Mouse (Mus musculus) urinary bladder, adult 18-20 months (tissue): ENCODE results near the gene Sppl3.
"Not testable (repeated sequence)": the region's sequence is repeated elsewhere in the genome, so short reads cannot be mapped to it uniquely, and the experiment has no call there.

Experiments used
- DNase-seq, 2 experiments: peaks; one replicate each; pipeline ENCODE4 v3.0.0; 2022; ENCODE audit warnings: low spot score in 2 of 2, mixed read lengths in 2 of 2

The Sppl3 gene

DNA sequence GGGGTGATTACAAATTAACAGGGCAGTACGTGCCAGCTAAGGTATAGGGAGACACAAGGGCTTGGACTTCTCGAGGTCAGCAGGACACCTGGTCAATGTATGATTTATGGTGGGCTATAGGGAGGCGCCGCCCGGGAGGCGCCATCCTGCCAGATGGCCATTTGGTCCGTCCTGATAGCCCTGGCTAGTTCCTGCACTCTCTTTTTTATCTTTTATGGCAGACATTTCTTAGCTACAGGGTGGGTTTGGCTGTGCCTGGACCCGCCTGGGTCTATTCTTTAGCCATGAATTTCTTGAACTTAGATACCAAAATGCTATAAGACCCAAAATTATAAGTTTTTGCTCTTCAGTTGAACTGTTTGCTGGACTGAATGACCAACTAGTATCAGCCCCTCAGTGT lies 62.4 kb downstream of the Sppl3 start:
- DNase-seq: not testable (repeated sequence)

DNA sequence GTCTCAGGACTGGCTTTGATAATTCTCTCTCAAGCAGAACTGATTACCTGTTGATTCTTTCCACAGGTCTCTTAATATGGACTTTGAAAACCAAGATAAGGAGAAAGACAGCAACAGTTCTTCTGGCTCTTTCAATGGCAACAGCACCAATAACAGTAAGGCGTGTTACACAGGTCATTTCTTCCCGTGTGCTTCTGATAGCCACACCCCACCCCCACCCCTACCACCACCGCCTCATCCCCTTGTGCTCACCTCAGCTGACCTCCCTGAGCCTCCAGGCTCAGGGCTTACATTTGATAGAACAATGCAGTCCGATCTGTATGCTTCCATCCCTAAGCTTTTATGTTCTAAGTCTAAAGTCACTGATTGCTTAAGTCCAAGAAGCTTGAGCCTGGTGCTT lies 63.8 kb downstream of the Sppl3 start:
- DNase-seq: no peak

DNA sequence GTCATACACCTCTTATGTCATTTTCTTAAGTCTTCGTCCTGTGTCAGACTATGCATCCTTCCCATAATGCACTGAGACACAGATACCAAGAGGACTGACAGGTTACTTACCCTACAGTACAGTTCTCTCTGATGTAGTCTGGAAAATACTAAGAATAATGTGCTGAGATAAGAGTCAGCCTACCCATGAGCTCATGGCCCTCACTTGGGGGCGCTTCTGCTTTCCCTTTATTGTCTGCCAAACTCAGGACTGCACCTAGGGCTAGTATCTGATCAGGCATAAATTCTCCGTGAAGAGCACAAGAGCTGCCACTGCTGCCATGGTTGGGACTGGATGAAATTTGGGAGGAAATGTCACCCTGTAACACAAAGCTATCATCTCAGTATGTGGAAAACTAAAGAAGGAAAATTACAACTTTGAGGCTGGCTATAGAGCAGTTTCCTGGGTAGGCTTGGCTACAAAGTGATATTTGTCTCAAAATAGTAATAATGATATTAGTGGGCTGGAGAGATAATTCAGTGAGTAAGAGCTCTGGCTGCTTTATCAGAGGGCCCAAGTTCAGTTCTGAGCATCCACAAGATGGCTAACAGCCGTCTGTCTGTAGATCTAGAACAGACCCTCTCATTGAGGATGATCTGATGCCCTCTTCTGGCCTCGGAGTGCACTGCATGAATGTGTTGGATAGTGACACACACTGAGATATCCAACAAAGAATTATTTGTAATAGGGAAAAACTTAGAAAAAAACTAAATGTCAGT lies 65.4 kb downstream of the Sppl3 start:
- peak in 1 of 2 experiments; percentile 47 for DNase-seq

DNA sequence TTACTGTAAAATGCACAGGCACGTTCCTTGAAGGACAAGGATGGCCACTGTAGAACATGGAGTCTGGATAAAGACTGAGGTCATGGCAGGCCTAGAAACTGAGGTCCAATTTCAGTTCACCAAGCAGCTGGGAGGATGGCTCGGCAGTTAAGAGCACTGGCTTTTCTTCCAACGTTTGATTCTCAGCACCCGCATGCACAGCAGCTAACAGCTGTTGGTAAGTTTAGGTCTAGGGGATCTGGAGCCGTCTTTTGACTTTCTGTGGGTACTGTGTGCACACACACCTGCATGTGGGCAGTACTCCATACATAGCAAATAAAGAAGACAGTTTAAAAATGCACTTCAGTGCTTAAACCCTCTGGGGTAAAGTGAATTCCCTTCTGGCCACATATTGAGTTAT lies 70.7 kb downstream of the Sppl3 start:
- no peak for DNase-seq

DNA sequence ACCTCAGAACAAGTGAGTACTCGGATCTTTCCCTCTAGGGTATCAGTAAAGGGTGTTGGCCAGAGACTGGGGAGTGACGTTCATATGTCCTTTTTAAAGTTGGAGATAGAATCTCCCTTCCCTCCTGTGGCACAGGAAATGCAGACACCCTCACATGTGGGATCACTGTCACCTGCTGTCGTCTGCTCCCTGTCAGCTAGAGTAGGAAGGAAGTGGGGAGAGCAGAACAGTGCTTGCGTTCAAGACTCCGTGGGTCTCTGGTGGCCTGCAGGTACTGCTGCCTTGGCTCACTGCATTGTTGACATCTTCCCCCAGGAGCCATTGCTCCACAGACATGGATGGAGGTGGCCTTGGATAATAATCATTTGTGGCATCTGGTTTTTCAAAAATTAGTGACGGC lies 72.6 kb downstream of the Sppl3 start:
- no peak for DNase-seq

DNA sequence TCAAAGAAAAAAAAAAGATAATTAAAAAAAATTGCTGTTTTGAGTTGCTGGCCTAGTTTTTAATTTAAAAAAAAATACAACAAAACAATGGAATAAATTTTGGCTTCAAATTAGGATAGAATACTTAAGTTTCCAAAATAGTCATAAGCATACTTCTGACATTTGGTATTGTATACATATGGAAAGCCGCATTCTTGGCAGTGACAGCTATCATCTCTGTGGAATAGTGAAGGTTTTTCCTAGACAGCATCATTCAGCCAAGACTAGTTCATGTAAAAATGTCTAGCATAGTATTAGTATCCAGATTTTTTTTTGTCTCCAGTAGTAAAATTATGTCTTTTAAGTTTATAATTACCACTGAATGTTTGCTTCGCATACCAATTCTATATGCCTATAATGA lies 74.7 kb downstream of the Sppl3 start:
- no peak for DNase-seq

DNA sequence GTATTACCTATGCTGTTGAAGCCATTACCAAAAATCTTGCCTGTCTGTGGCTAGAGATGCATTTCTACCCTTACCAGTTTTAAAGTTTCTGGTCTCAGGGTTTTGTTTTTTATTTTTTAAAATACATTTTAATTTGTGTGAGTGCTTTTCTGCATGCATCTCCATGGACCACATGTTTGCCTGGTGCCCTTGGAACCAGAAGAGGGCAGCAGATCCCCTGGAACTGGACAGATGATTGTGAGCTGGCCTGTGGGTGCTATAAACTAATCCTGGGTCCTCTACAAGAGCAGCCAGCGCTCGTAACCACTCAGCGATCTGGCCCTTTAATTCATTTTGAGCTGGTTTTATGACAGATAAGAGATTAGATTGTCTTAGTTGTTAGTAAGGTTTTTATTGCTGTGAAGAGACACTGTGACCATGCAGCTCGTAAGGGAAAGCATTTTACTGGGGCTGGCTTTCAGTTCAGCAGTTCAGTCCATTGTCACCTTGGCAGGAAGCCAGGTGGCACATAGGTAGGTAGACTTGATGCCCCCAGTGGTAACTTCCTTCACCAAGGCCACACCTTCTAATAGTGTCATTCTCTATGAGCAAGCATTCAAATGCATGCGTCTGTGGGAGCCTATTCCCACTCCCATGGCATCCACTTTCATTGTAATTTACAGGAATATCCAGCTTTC lies 78.8 kb downstream of the Sppl3 start:
- no peak for DNase-seq

DNA sequence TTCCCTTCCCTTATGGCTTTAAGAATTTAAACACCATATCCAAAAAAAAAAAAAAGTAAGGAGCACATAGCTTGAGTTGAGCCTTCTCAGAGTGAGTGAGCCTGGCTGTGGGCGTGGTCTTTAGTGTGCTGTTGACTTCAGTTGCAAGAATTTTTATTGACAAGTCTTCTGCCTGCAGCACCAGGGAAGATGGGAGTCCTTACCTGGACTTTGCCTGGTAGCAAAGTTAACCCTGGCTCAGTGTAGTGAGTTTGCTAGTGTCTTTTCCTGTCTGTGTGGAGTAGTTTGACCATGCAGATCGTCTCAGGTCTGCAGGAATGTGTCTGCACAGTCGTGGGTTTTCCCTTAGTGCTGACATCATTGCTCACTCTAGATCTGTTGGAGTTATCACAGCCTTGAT lies 80.1 kb downstream of the Sppl3 start:
- no peak for DNase-seq

DNA sequence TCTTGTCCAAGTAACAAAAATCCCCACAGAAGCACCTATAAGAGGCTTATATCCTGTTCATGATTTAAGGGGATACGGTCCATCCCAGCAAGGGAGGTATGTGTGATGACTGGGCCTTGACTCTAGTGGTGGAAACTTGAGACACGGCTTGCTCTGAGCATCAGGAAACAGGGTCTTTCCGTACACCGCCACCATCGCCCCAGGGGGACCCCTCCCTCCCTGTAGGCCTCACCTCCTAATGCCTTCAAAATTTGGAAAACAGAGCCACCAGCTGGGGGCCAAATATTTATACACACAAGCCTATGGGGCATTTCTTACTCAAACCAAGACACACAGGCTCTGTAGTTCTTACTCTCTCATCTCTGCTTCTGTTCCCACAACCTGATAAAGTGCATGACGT lies 80.8 kb downstream of the Sppl3 start:
- no peak for DNase-seq

DNA sequence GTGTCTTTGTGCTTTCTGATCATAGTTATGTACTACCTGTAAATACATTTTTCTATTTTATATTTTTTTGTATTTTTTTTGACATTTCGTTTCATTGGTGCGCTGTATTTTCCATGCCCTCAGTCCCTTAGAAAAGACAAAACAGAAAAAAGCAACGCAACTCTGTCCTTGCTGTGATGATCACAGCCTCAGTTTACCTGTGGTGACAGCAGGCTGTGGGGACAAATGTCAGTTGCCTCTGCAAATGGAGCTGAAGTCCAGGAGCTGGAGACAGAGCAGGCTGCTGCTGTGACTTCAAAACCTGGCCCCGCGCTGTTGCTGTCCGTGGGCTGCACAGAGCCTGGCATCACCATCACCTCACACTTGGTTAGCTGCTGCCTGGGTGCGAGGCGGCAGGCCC lies 87.3 kb downstream of the Sppl3 start, which contains the start of gene Gm10401:
Gm10401 (minus strand) TSS at position 101 of the 400 bp plus-strand sequence.
- no peak for DNase-seq

DNA sequence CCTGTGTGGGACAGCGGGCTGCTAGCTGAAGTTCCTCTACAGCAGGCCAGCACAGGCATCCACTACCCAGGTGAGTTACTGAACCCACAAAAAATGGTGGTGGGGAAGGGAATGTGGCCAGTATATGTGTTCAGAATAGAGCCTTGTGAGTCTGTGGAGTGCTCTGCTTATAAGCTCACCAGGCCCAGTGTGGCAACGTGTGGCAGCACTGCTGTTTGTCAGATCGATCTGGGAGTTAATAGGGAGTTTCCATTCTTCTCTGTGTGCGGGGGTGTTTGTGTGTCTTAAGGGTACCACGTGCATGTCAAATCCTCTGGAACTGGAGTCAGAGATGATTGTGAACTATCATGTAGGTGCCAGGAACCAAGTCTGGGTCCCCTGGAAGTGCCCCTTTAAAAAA lies 88.6 kb downstream of the Sppl3 start:
- no peak for DNase-seq

DNA sequence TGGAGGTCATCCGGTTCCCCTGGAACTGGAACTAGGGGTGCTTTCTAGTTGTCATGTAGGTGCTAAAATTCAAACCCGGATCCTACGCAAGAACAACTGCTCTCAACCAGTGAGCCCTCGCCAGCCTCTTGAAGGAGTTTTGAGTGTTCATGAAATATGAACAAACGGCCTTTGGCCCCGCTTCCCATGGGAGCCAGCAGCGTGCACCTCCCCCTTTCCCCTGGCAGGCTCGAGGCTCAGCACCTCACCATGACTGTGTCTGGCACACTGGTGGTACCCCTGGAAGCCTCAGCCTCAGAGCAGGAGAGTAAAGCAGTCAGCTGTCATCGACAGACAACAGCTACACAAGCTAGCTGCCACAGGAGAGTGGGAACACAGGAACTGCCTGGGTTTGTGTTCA lies 89.1 kb downstream of the Sppl3 start:
- DNase-seq: no peak

DNA sequence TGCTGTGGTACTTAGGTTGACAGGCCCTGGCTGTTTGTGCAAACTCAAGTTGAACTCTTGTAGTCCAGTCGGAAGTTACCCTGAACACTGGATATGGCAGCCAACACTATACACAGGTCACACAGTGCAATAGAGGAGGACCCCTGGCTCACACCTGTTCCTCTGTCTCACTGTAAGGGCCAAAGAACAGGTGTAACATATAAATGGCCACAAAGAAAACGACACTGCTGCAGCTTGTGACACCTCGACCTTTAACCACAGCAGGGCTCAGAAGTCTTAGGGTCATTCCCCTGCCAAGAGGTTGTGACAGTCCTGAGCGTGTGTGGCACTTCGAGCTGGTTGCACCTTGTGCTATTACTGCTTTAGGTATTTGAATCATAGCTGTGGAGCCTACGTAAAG lies 89.5 kb downstream of the Sppl3 start:
- no peak for DNase-seq

DNA sequence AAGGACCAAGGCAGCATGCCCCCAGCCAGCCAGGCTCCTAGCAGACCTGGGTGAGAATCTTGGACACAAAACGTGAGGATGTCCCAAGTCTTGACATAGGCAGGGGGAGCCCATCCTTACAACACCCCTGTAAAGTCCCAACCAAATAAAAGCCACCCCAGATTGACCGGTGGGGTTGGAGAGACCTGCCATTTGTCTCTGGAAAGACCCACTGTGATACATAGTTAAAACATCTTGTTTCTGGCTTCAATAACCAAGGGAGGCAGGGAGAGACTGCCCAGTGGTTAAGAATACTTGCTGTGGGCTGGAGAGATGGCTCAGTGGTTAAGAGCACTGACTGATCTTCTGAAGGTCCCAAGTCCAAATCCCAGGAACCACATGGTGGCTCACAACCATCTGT lies 91.3 kb downstream of the Sppl3 start:
- DNase-seq: no peak

DNA sequence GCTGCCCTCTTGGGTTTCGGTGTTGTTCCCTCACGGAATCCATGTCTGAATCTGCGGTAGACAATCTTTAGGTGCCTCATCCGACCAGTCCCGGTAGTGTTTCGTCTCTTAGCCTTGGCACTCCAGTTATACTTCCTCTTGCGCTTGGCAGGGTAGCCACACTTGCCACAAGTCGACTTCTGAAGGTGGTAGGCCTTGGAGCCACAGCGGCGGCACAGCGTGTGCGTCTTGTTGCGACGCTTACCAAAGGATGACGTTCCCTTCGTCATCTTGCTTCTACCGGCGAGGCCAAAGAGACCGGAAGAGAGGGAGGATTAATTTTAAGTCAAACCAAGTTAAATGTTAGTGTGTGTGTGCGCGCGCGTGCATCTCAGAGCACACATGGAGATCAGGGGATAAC lies 92.3 kb downstream of the Sppl3 start:
- not testable (repeated sequence) for DNase-seq

DNA sequence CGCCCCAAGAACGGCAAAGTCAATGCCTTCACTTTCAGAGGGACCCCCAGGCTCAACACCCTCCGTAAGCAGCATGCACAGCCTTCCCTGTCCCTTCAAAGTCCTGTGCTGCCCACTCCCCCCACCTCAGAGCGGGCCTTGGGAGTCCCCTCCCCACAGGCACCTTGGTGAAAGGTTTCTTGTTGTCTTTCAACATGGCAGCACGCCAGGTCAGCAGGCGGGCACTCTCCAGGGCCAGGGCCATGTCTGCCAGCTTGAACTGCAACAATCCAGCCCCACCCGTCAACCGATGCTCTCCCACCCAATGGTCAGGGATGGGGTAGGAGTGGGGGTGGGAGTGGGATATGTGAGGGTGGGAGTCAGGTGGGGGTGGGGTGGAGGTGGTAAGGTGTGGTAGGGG lies 100.2 kb downstream of the Sppl3 start:
- no peak for DNase-seq

DNA sequence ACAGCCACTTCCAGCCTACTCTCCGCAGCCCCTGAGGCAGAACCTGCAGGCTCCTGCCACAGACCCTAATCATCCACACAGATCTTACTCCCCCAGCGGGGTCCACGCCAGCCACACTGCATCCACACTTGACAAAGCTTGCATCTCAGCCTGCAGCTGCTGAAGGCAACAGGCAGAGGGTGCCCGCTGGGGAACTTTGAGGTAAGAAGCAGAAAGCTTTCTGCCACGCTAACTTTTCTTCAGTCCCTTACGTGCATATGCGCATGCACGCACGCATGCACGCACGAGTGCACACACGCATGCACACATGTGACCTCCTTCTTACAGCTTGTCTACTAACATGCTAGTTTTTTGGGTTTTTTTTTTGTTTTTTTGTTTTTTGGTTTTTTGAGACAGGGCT lies 102.3 kb downstream of the Sppl3 start:
- no peak for DNase-seq

DNA sequence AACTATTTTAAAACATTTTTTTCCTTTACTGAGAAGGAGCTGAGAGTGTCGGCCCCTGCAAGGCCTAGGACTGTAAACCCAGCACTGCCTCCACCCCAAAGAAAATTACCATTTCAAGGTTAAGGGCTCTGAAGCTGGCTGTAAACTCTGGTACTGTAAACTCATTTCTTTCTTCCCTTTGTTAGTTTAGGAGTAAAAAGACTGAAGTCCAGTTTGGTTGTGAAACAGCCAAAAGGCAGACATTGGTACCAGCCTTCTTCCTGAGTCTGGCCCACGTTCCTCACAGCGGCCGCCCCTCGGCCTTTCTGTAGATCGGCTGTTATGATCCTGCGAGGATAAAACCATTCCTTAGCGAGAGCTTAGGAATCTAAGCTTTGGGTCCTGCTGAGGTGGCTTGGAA lies 103.6 kb downstream of the Sppl3 start:
- DNase-seq: no peak

DNA sequence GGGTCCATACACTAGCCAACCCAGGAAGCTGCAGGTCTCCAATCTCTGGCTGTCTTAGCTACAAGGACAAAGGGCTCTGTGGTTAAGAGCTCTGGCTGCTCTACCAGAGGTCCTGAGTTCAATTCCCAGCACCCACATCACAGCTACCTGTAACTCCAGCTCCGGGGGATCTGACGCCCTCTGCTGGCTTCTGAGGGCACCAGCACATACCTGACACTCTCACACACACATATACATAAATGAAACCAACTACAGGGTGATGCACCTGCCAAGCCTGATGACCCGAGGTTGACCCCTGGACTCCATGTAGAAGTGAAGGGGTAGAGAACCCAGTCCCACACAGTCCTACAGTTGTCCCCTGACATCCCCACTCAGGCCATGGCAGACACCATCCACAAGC lies 105.5 kb downstream of the Sppl3 start:
- DNase-seq: no peak

DNA sequence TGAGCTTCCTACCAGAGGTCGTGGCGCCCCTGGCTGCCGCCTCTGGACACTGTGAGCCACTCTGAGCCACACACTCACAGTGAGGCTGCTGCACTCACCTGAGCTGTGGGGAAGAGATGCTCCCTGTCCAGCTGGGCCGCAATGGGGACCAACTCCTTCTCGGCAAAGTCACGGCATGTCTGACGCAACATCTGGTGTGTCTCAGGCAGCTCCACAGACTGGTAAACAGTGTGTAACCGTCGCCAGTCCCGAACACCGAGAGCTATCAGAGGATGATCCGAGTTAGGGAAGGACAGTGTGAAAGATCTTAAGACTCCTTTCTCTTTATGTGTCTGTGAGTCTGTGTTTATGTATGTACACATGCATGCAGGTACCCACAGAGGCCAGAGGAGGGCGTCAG lies 106.5 kb downstream of the Sppl3 start:
- DNase-seq: no peak

DNA sequence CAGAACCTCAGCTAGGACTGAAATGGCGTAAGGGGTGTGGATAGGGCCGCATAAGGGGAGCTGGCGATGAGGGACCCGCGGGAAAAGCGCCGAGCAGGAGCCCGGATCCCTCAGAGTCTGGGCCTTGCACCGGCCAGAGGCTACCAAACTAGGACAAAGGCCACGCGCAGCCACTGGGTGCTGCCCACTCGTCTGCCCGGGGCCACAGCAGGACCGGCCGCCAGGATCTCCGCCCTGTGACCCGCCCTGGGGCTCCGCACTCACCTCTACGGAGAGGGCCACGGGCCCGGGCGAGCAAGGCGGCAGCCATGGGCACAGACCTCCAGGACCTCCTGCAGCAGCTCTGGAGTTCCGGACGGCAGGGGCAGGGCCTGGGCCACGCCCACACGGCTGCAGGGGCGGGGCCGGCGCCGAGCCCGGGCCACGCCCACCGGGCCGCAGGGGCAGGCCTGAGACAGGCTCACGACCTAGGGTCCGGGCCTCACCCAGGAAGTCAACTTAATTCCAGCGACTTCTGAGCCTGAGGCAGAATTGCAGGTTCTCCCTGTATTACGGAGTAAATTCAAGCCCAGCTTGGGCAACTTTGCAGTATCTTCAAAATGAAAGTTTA lies 108.1 kb downstream of the Sppl3 start, which contains the start of gene Acads:
Acads (minus strand) TSS at position 386 of the 610 bp plus-strand sequence.
- peak; percentile 77 to 80 for DNase-seq

DNA sequence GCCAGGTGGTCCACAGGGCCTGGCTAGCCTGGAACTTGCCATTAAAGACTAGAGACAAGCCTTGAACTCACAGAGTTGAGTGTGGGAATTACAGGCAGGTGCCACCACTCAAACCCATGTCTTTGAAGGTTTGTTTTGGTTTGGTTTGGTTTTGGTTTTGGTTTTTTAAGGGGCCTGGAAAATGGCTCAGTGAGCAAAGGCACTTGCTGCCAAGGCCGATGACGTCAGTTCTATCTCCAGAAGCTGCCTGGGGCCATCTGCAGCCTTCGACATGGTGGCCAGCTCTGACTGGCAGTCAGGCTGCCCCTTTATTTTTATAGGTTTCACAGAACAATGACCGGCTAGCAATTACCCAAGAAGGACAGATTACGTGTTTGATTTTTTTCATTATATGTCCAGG lies 110.0 kb downstream of the Sppl3 start:
- no peak for DNase-seq

DNA sequence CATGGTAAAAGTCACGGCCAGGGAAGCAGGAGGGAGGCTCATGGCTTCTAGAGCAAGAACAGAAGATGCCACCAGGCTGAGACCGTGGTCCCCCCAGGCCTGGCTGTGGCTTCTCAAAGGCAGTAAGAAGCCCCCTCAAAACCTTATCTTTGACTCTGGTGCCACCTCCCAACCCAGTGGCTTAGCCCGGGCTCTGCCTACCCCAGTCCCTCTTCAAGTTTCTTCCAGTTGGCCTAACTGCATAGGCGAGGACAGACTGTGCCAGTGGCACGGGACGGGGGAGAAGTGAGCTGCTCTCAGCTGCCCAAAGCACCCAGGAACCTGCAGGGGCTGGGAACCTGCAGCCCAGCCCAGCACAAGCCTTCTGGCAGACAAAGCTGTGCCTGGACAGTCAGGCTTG lies 113.8 kb downstream of the Sppl3 start:
- no peak for DNase-seq
